Mouse (Mus musculus) testis, adult 2 months (tissue): Measurements from ENCODE around the gene Tgfa.

Experiments used
- CTCF ChIP-seq: fragments of 200-500 bp; IDR thresholded peaks from 2 replicates; pipeline ENCODE4 v1.5.1; 2012; ENCODE audit warnings: low read depth, mild to moderate bottlenecking, inconsistent platforms, low read length, moderate library complexity; ENCODE audit not compliant: control insufficient read depth, insufficient read depth, insufficient replicate concordance
- POLR2A ChIP-seq: fragments of 200-500 bp; IDR thresholded peaks from 2 replicates; pipeline ENCODE4 v1.6.1; 2012; ENCODE audit warnings: low read depth, mild to moderate bottlenecking, inconsistent platforms, low read length, moderate library complexity; ENCODE audit not compliant: control insufficient read depth

- TF ChIP-seq CTCF (no peak), POLR2A (no peak)
Observed at GRCm38 (mm10) chr6:86182626-86183025, 12.4 kb upstream of the Tgfa start.
